Mouse (Mus musculus) E14TG2a.4 (cell line): Measurements from ENCODE around the gene Cbfa2t2.

ENCODE experiments used
- H3K27me3 ChIP-seq: 2 replicates; pipeline ENCODE4 v1.6.1; 2014; ENCODE audit warnings: low read length, control low read depth; ENCODE audit not compliant: insufficient read depth
- H3K36me3 ChIP-seq: 2 replicates; pipeline ENCODE4 v1.6.1; 2014; ENCODE audit warnings: low read length, control low read depth; ENCODE audit not compliant: insufficient read depth
- H3K4me1 ChIP-seq: replicated peaks from 2 replicates; pipeline ENCODE4 v1.6.1; 2014; ENCODE audit warnings: low read depth, low read length, control low read depth
- H3K4me3 ChIP-seq: replicated peaks from 2 replicates; pipeline ENCODE4 v1.5.1; 2014; ENCODE audit warnings: mild to moderate bottlenecking, low read length
- H3K9me3 ChIP-seq: 2 replicates; pipeline ENCODE4 v1.6.1; 2014; ENCODE audit warnings: low read length, control low read depth
- CTCF ChIP-seq: conservative IDR thresholded peaks from 2 replicates; pipeline ENCODE4 v1.5.1; 2014; ENCODE audit warnings: low read length
- NANOG ChIP-seq: IDR thresholded peaks from 2 replicates; pipeline ENCODE4 v1.6.1; 2014; ENCODE audit warnings: borderline replicate concordance, low read length, mixed read lengths
- POU5F1 ChIP-seq: IDR thresholded peaks from 2 replicates; pipeline ENCODE4 v1.6.1; 2014; ENCODE audit warnings: low read length, borderline replicate concordance

Cbfa2t2 gene

GRCm38 (mm10) chr2:154420942-154421731 lies 15.1 kb upstream of the Cbfa2t2 start:
- Histone ChIP-seq H3K36me3 (peaks cover 13% of the 10 kb centered on the region), H3K27me3 (no peaks in the 10 kb centered on the region), H3K4me3 (peak overlapping the region; percentile 82), H3K4me1 (peaks cover 91% of the 10 kb centered on the region), H3K9me3 (no peaks in the 10 kb centered on the region)
- TF ChIP-seq NANOG, result no peak

- peaks cover 12% of the 10 kb centered on the region for H3K36me3 ChIP-seq
- H3K27me3 ChIP-seq, result no peaks in the 10 kb centered on the region
- TF ChIP-seq NANOG (no peak), POU5F1 (no peak), CTCF (no peak)
- no peaks in the 10 kb centered on the region for H3K9me3 ChIP-seq
- peak overlapping the region; percentile 82 for H3K4me3 ChIP-seq
- H3K4me1 ChIP-seq, result peaks cover 81% of the 10 kb centered on the region
Measured at GRCm38 (mm10) chr2:154422181-154422580, 14.1 kb upstream of the Cbfa2t2 start.

DNA sequence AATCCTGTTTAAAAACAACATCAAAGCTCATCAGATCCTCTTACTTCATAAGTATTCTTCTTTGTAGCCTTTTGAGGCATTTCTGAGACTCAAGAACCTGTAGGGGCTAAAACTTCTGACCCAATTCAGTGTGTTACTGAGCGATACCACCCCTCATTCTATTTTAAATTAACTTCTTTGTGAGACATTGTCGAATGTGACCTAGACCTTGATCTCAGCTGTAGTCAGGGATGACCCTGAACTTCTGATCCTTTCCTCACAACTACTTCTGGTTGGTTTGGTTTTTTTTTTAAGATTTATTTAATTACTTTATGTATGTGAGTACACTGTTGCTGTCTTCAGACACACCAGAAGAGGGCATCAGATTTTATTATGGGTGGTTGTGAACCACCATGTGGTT lies 12.7 kb upstream of the Cbfa2t2 start:
- peak overlapping the region; percentile 82 for H3K4me3 ChIP-seq
- H3K36me3 ChIP-seq, result peaks cover 6% of the 10 kb centered on the region
- no peak for TF ChIP-seq CTCF
- peak; percentile 68 for TF ChIP-seq NANOG
- no peak for TF ChIP-seq POU5F1
- H3K27me3 ChIP-seq, result no peaks in the 10 kb centered on the region
- peaks cover 70% of the 10 kb centered on the region for H3K4me1 ChIP-seq
- no peaks in the 10 kb centered on the region for H3K9me3 ChIP-seq

GRCm38 (mm10) chr2:154425522-154425921 lies 10.8 kb upstream of the Cbfa2t2 start:
- no peak for TF ChIP-seq NANOG
- peak; percentile 79 for TF ChIP-seq CTCF
- TF ChIP-seq POU5F1, result no peak

DNA sequence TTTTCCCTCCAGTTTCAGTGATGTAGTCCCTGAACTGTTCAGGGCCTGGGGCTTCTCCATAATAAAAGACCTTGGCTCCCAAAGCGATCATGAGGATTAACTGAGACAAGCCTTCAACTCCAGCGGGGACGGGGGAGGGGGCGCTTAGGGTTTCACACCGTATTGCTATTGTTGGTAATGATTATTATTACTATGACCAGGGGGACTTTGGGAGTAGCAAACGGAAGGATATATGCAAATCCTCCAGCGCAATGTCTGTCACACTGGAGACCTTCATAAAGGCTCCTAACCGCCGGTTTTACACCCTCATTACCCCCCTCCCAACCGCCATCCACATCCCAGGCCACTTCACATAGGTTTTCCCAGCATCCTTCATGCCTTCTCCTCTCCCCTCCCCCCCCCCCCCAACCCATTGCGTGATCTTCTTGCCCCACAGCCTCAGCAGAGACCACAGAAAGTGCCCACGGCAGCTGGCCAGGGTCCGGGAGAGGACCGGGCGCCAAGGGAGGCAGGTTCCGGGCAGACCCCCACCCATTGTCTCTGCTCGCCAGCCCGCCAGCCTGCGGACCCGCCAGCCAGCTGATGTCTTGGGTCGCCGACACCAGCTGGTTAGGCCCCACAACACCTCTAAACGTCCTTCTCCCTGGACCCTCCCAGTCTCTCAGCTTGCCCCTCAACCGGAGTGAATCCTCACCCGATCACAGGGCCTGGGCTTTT lies 9.9 kb upstream of the Cbfa2t2 start:
- no peak for TF ChIP-seq CTCF
- no peak for TF ChIP-seq POU5F1
- peak; percentile 77 for TF ChIP-seq NANOG
- peaks cover 75% of the 10 kb centered on the region for H3K4me1 ChIP-seq

More at GRCm38 (mm10) chr2:154425522-154425921, 10.8 kb upstream of the Cbfa2t2 start:
- Histone ChIP-seq H3K4me3 (peak overlapping the region; percentile 76; the same call in 1 of the 2 replicates), H3K27me3 (no peaks in the 10 kb centered on the region), H3K36me3 (no peaks in the 10 kb centered on the region), H3K4me1 (peaks cover 75% of the 10 kb centered on the region), H3K9me3 (no peaks in the 10 kb centered on the region)

GRCm38 (mm10) chr2:154426905-154427852 lies 9.1 kb upstream of the Cbfa2t2 start:
- TF ChIP-seq NANOG (no peak), POU5F1 (peak; percentile 37; the same call in 1 of the 2 replicates)
- Histone ChIP-seq H3K4me3 (peak overlapping the region; percentile 76), H3K27me3 (no peaks in the 10 kb centered on the region), H3K4me1 (peaks cover 74% of the 10 kb centered on the region), H3K9me3 (no peaks in the 10 kb centered on the region), H3K36me3 (no peaks in the 10 kb centered on the region)

More for the DNA sequence above, 9.9 kb upstream of the Cbfa2t2 start:
- Histone ChIP-seq H3K4me3 (peak overlapping the region; percentile 76), H3K36me3 (no peaks in the 10 kb centered on the region), H3K9me3 (no peaks in the 10 kb centered on the region), H3K27me3 (no peaks in the 10 kb centered on the region)

DNA sequence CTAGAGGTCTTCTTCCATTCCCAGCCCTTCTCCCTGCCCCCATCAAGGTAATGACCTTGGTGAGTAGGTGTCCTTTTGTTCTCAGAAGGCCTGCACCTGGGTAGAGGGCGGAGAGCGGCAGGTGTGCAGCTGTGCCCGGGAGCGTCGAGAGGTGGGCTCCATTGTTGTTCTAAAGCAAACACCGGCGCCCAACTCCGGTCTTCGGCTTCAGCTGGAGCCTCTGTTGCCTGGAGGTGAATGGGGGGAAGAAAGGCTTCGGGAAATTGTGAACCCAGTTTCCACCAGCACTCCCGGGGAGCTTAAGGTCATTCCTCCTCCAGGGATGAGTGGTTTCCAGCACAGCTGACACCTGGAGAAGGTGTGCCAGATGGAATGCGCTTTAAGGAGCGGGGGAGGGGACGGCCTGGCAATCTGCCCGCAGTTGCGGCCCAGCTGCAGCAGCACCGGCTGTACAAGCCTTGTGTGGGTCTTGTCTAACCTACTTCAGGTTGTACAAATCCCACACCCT lies 8.4 kb upstream of the Cbfa2t2 start:
- TF ChIP-seq NANOG (peak; percentile 62; the same call in 1 of the 2 replicates), CTCF (no peak), POU5F1 (0 out of 2 replicates have a peak, but pooled peaks have one; percentile 8)
- H3K27me3 ChIP-seq, result no peaks in the 10 kb centered on the region
- peaks cover 73% of the 10 kb centered on the region for H3K4me1 ChIP-seq
- no peaks in the 10 kb centered on the region for H3K9me3 ChIP-seq
- H3K36me3 ChIP-seq, result 0 out of 2 replicates have a peak, but pooled peaks cover 2% of the 10 kb centered on the region
- peak overlapping the region; percentile 76 for H3K4me3 ChIP-seq
